Mouse (Mus musculus) intestine, postnatal 0 days (tissue): ENCODE measurements around the gene 1700029P11Rik. TPM values are rescaled to one million over a fixed set of nuclear protein-coding genes. Genes with fewer than 3 reads are reported as not detected.

Experiments used
- ATAC-seq: fragments of 200-750 bp; cut with Nextera tagmentation; 2 replicates; pipeline ENCODE4 v1.8.0; 2017; ENCODE audit warnings: mild to moderate bottlenecking, moderate TSS enrichment, moderate library complexity
- H3K27ac ChIP-seq: fragments of 300-500 bp; sonication (generic); 2 replicates; pipeline ENCODE4 v1.5.1; 2014; ENCODE audit warnings: mild to moderate bottlenecking, low read depth, low read length, moderate library complexity
- H3K27me3 ChIP-seq: fragments of 300-500 bp; sonication (generic); replicated peaks from 2 replicates; pipeline ENCODE4 v1.6.1; 2014; ENCODE audit warnings: low read length, mixed read lengths; ENCODE audit not compliant: control insufficient read depth, insufficient read depth
- H3K36me3 ChIP-seq: fragments of 300-500 bp; sonication (generic); 2 replicates; pipeline ENCODE4 v1.6.1; 2014; ENCODE audit warnings: mild to moderate bottlenecking, moderate library complexity; ENCODE audit not compliant: control insufficient read depth, insufficient read depth
- H3K4me1 ChIP-seq: fragments of 300-500 bp; sonication (generic); replicated peaks from 2 replicates; pipeline ENCODE4 v1.6.1; 2014; ENCODE audit warnings: antibody characterized with exemption, low read length, mixed read lengths; ENCODE audit not compliant: control insufficient read depth, insufficient read depth
- H3K4me2 ChIP-seq: fragments of 300-500 bp; sonication (generic); replicated peaks from 2 replicates; pipeline ENCODE4 v1.6.1; 2014; ENCODE audit warnings: low read depth, mild to moderate bottlenecking, moderate library complexity
- H3K4me3 ChIP-seq: fragments of 300-500 bp; sonication (generic); 2 replicates; pipeline ENCODE4 v1.5.1; 2014; ENCODE audit warnings: low read depth, low read length
- H3K9ac ChIP-seq: fragments of 300-500 bp; sonication (generic); 2 replicates; pipeline ENCODE4 v1.6.1; 2014; ENCODE audit warnings: mild to moderate bottlenecking, low read depth, low read length
- H3K9me3 ChIP-seq: fragments of 300-500 bp; sonication (generic); 2 replicates; pipeline ENCODE4 v1.6.1; 2016; ENCODE audit warnings: mixed run types; ENCODE audit not compliant: control insufficient read depth
- CTCF ChIP-seq: sonication (generic); IDR thresholded peaks from 2 replicates; pipeline ENCODE4 v1.5.1; 2016; ENCODE audit warnings: low read depth, mild to moderate bottlenecking, control low read depth, antibody characterized with exemption, moderate library complexity
- WGBS: fragments of 180-500 bp; shearing (Covaris S2); extraction: QIAGEN DNeasy Blood & Tissue Kit; methylation state at CpG from one replicate; pipeline ENCODE4 v1.1.7; 2014; 5-methylcytosine and 5-hydroxymethylcytosine counted together
- polyA plus RNA-seq: library from polyadenylated mRNA; unstranded; fragments of >200 nt; fragmentation: Nextera tagmentation; extraction: Ambion mirVana; gene quantifications from 2 replicates; pipeline ENCODE4 v1.2.1, GENCODE M21; 2015

1700029P11Rik gene
- polyA plus RNA-seq, 1 experiment from 2014 or later, result not detected

DNA sequence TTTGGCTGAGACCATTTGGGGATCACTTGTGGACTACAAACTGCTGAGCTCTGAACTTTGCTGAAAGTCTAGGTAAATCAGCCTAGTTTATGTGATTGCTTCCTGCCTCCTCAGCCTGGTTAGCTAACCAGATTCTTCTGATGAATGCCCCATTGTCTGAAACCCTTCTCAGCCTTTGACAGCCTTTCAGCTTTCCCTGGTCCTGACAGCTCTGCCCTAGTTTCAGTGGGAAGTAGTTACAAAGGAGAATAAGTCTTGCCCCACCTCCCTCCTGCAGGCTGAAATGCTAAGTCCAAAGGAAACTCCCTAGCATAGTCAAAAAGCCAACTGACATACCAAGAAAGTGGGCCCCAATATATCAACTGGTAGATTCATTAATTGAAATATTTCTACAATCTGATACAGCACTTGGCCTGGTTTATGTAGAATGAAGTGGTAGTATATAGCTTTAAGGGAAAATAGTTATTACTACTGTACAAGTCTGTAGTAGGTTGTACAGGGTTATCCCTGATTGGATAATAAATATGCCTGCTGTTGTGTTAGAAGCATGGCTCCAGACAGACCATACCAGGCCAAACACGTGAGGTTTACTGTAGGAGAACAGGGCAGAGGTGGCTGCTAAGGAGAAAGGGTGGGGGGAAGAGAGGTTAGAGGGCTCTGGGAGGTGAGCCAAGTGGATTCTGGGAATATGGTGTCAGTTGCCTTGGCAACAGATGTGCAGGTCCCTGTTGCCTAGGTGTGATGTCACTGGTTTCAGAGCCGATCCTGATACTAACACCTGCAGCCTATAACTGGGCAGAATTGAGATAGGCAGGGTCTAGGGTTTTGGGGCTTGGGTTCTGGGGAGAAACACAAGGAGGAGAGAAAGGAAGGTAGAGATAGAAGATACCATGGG, 5.2 kb downstream of the 1700029P11Rik start:
- 80% methylated on average over 2 of the region's 2 CpGs for WGBS
- Histone ChIP-seq H3K36me3 (no peaks in the 10 kb centered on the region), H3K4me3 (no peak overlapping the region), H3K9me3 (no peaks in the 10 kb centered on the region), H3K4me2 (no peak overlapping the region), H3K27ac (no peak overlapping the region), H3K9ac (no peak overlapping the region), H3K4me1 (no peaks in the 10 kb centered on the region), H3K27me3 (no peaks in the 10 kb centered on the region)
- no peak for TF ChIP-seq CTCF
- no peak for ATAC-seq

DNA sequence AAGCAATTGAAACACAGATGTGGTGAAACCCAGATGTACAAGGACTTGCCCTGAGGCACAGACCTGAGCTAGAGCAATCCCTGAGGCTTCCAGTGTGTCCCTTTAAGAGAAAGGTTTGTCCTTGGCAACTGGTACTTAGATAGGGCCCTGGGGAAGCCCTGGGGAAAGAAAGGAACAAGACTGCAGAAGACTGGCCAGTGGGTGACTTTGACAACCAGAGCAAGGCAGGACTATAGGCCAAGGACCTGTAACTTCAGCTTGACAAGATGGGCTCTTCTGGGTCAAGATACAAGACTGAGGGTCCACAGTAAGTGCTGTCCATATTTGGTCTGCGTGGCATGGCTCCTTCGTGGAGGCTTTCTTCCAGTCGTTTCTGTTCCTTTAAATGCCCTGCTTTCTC, 7.3 kb downstream of the 1700029P11Rik start, which contains the start of gene Xrcc6:
Xrcc6 (plus strand) TSS at position 190 of the 400 bp plus-strand sequence.
- Histone ChIP-seq H3K9me3 (no peaks in the 10 kb centered on the region), H3K4me3 (no peak within 1 kb of the TSS), H3K27ac (no peak within 1 kb of the TSS), H3K4me1 (no peaks in the 10 kb centered on the region), H3K36me3 (no peaks in the 10 kb centered on the region), H3K9ac (no peak within 1 kb of the TSS), H3K27me3 (no peaks in the 10 kb centered on the region), H3K4me2 (no peak within 1 kb of the TSS)
- no peak for ATAC-seq
- TF ChIP-seq CTCF, result no peak
- 89% methylated on average over 3 of the region's 3 CpGs for WGBS

DNA sequence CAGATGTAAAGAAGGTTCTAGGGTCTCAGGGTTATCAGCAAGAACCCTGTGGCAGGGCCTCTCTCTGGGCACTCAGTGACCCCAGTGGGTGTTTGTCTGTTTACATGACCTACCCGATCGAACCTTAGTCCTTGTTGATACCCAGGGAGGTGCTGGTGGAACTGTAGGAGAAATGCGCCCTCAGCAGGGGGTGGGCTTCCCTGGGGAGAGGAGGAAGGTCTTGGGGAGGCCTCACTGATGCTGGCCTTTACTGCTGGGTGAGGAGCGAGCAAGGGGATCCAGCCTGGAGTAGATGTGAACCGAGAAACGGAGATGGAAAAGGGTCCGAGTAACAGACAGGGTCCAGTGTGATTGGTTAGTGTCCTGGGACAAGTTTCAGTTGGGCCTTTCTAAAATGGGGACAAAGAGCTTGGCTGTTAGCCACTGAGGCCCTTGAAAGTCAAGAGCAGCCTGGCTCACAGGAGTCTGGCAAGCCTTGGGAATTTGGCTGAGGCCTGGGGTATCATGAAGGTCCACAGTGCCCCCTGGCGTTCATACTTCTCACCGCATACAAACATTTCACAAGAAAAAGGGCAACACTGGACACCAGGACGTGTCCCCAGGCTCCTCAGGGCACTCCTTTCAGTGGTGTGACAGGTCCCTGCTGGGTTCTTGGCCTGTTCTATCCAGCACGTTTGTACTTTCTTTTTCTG, 9.2 kb downstream of the 1700029P11Rik start:
- Histone ChIP-seq H3K27me3 (no peaks in the 10 kb centered on the region), H3K4me2 (no peak overlapping the region), H3K9me3 (no peaks in the 10 kb centered on the region), H3K4me3 (no peak overlapping the region), H3K4me1 (no peaks in the 10 kb centered on the region), H3K27ac (no peak overlapping the region), H3K9ac (no peak overlapping the region), H3K36me3 (peaks cover 11% of the 10 kb centered on the region; the same call in 1 of the 2 replicates)
- peak; percentile 88 for TF ChIP-seq CTCF
- 0 out of 2 replicates have a peak, but pooled peaks have one; percentile 21 for ATAC-seq
- WGBS, result 43% methylated on average over 11 of the region's 11 CpGs

DNA sequence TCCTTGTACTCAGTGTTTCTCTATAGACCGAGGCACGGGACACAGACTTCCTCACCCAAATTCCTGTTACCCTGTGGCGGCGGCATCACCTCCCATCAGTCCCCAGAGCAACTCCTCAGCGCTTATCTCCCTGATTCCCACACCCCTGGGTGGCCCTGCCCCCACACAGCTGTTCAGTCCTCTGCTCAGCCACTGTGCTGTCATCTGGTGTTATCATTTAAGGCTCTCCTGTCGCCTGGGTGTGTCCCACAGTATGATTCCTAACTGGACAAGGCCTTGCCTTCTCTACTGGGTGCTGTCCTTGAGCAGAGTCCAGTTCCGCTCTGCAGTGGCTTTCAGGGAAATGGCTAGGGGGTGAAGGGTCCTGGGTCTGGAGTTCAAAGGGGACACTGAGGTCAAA, 10.2 kb downstream of the 1700029P11Rik start:
- Histone ChIP-seq H3K4me3 (no peak overlapping the region), H3K27ac (no peak overlapping the region), H3K36me3 (peaks cover 18% of the 10 kb centered on the region; the same call in 1 of the 2 replicates), H3K9me3 (no peaks in the 10 kb centered on the region), H3K4me2 (no peak overlapping the region), H3K9ac (no peak overlapping the region), H3K27me3 (no peaks in the 10 kb centered on the region), H3K4me1 (no peaks in the 10 kb centered on the region)
- ATAC-seq, result peak; percentile 42; the same call in 1 of the 2 replicates
- no peak for TF ChIP-seq CTCF
- 36% methylated on average over 7 of the region's 7 CpGs for WGBS

DNA sequence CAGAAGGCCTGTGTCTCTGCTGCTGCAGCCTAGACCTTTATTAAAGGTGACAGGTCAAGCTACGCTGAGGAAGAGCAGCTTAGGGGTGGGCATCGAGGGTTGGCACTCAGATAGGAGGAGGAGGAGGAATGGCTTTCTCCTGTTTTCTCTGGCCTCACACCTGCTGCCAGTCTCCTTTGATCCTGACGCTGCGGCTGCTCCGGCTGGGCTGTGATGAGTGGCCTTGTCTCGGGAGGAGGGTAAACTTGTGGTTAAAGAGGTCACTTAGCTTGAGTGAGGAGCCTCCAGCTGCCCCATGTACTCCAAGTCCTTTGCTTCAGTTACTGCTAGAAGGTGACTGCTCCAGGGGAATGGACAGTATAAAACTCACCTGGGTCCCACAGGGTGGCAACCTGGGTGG, 13.7 kb downstream of the 1700029P11Rik start:
- TF ChIP-seq CTCF, result no peak
- Histone ChIP-seq H3K4me1 (no peaks in the 10 kb centered on the region), H3K9ac (no peak overlapping the region), H3K27me3 (no peaks in the 10 kb centered on the region), H3K4me3 (no peak overlapping the region), H3K4me2 (no peak overlapping the region), H3K36me3 (peaks cover 43% of the 10 kb centered on the region), H3K9me3 (no peaks in the 10 kb centered on the region), H3K27ac (no peak overlapping the region)
- WGBS, result 80% methylated on average over 6 of the region's 6 CpGs
- no peak for ATAC-seq

DNA sequence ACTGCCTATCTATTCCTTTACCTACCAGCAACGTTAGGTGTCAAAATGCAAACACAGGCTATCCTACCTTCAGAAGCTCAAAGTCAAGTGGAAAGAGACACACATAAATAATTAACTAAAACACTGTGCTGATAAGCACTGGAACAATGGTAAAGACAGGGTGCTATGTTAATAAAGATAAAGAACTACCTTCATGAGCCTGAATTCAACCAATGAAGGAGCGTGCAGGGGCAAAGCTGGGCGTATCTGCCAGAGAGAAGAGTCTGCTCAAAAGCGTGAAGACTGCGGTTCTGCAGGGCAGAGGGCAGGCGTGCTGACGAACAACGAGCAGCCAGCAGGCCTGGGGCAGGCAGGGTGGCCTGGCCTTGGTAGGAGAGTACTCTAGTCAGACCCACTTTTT, 23.9 kb downstream of the 1700029P11Rik start:
- ATAC-seq, result peak; percentile 92
- H3K36me3 ChIP-seq, result peaks cover 10% of the 10 kb centered on the region
- H3K4me1 ChIP-seq, result no peaks in the 10 kb centered on the region
- H3K4me2 ChIP-seq, result no peak overlapping the region
- no peak overlapping the region for H3K4me3 ChIP-seq
- no peak overlapping the region for H3K27ac ChIP-seq
- H3K9ac ChIP-seq, result no peak overlapping the region
- no peaks in the 10 kb centered on the region for H3K27me3 ChIP-seq
- 48% methylated on average over 8 of the region's 8 CpGs for WGBS
- H3K9me3 ChIP-seq, result no peaks in the 10 kb centered on the region
- no peak for TF ChIP-seq CTCF
